Mouse (Mus musculus) myocyte (in vitro differentiated cells): ENCODE data around the gene Ppp6r3. TPM values are rescaled to one million over a fixed set of nuclear protein-coding genes. Genes with fewer than 3 reads are reported as not detected.

Experiments used
- H3K27me3 ChIP-seq: one replicate; pipeline ENCODE4 v1.6.1; 2011; ENCODE audit not compliant: control insufficient read depth, insufficient read depth, insufficient read length
- H3K36me3 ChIP-seq: one replicate; pipeline ENCODE4 v1.6.1; 2011; ENCODE audit not compliant: control insufficient read depth, insufficient read depth
- H3K4me2 ChIP-seq: one replicate; pipeline ENCODE4 v1.6.1; 2011; ENCODE audit warnings: low read depth, control low read depth
- H3K4me3 ChIP-seq: one replicate; pipeline ENCODE4 v1.5.1; 2011; ENCODE audit warnings: mild to moderate bottlenecking, control low read depth, moderate library complexity
- H3K79me2 ChIP-seq: one replicate; pipeline ENCODE4 v1.6.1; 2011; ENCODE audit not compliant: control insufficient read depth, insufficient read depth
- H3ac ChIP-seq: one replicate; pipeline ENCODE4 v1.6.1; 2011; ENCODE audit not compliant: control insufficient read depth, insufficient read length
- CEBPB ChIP-seq: IDR thresholded peaks from 2 replicates; pipeline ENCODE4 v1.6.1; 2011; ENCODE audit warnings: mild to moderate bottlenecking, moderate library complexity; ENCODE audit not compliant: poor library complexity, insufficient read depth, severe bottlenecking
- E2F4 ChIP-seq: IDR thresholded peaks from one replicate; pipeline ENCODE4 v1.6.1; 2011; ENCODE audit warnings: mild to moderate bottlenecking, control low read depth, moderate library complexity; ENCODE audit not compliant: insufficient read depth
- MAX ChIP-seq: IDR thresholded peaks from one replicate; pipeline ENCODE4 v1.6.1; 2011; ENCODE audit warnings: low read depth, mild to moderate bottlenecking, control low read depth
- MYOD1 ChIP-seq, 3 experiments: IDR thresholded peaks; one replicate each; pipeline ENCODE4 v1.6.1; 2011; ENCODE audit warnings: control low read depth in 2 of 3, low read depth in 2 of 3, mild to moderate bottlenecking in 2 of 3, moderate library complexity in 1 of 3; ENCODE audit not compliant: insufficient read length in 2 of 3, control insufficient read depth in 1 of 3
- MYOG ChIP-seq, 3 experiments: IDR thresholded peaks; one replicate each; pipeline ENCODE4 v1.6.1; 2011; ENCODE audit warnings: control low read depth in 2 of 3, low read depth in 2 of 3, mild to moderate bottlenecking in 2 of 3; ENCODE audit not compliant: insufficient read length in 2 of 3, control insufficient read depth in 1 of 3, insufficient read depth in 1 of 3
- POLR2A ChIP-seq: IDR thresholded peaks from one replicate; pipeline ENCODE4 v1.6.1; 2011; ENCODE audit warnings: low read depth, mild to moderate bottlenecking, control low read depth, moderate library complexity; ENCODE audit not compliant: insufficient read length
- POLR2AphosphoS2 ChIP-seq: IDR thresholded peaks from one replicate; pipeline ENCODE4 v1.6.1; 2011; ENCODE audit warnings: low read depth, control low read depth; ENCODE audit not compliant: insufficient read length
- REST ChIP-seq: IDR thresholded peaks from one replicate; pipeline ENCODE4 v1.6.1; 2011; ENCODE audit warnings: mild to moderate bottlenecking, control low read depth, moderate library complexity; ENCODE audit not compliant: insufficient read depth, insufficient read length
- SRF ChIP-seq: IDR thresholded peaks from one replicate; pipeline ENCODE4 v1.6.1; 2011; ENCODE audit warnings: low read depth; ENCODE audit not compliant: control insufficient read depth, insufficient read length
- TCF12 ChIP-seq: IDR thresholded peaks from one replicate; pipeline ENCODE4 v1.6.1; 2011; ENCODE audit warnings: mild to moderate bottlenecking, control low read depth; ENCODE audit not compliant: poor library complexity, insufficient read depth, severe bottlenecking
- TCF3 ChIP-seq: IDR thresholded peaks from one replicate; pipeline ENCODE4 v1.6.1; 2011; ENCODE audit warnings: low read depth, control low read depth; ENCODE audit not compliant: insufficient read length
- USF1 ChIP-seq: IDR thresholded peaks from one replicate; pipeline ENCODE4 v1.6.1; 2011; ENCODE audit warnings: low read depth, mild to moderate bottlenecking, control low read depth, moderate library complexity
- polyA plus RNA-seq: library from polyadenylated mRNA; unstranded; fragments of >200 nt; fragmentation: generic; extraction: Trizol; gene quantifications from one replicate; pipeline ENCODE4 v1.2.1, GENCODE M21; 2012; ENCODE audit warnings: missing spikeins

Ppp6r3 gene
- polyA plus RNA-seq, 1 experiment: 20.2 TPM

DNA sequence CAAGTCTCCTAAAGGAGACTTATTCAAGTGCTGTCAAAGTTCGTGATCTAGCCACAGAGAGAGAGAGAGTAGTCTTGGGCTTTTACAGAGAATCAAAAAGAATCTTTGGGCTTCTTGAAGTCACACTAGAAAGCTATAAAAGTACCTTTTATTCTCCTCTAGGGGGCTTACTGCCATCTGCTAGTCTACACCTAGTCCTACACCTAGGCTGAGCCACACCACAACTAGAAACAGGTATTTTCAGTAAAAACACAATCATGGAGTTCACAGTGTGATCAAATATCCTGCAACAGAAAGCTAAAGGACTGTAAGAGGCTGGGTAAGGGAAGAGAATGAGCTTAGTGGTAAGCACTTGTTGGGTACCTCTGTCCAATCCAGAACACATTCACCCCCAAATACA, 27.2 kb downstream of the Ppp6r3 start:
- H3ac ChIP-seq: no peak overlapping the region
- no peak overlapping the region for H3K4me2 ChIP-seq
- TF ChIP-seq REST (no peak), CEBPB (no peak), MYOG (IDR thresholded peaks at IDR 0.05; ENCODE audit: control insufficient read depth in 1 of 3, insufficient read depth in 1 of 3, insufficient read length in 2 of 3, low read depth in 2 of 3) (no peak), TCF3 (no peak), E2F4 (no peak), MYOD1 (IDR thresholded peaks at IDR 0.05; ENCODE audit: control insufficient read depth in 1 of 3, insufficient read length in 2 of 3, low read depth in 2 of 3) (no peak), MAX (no peak), POLR2AphosphoS2 (no peak), SRF (no peak), USF1 (no peak), POLR2A (no peak), TCF12 (no peak)
- no peak overlapping the region for H3K4me3 ChIP-seq
- no peaks in the 10 kb centered on the region for H3K27me3 ChIP-seq
- peaks cover 5% of the 10 kb centered on the region for H3K36me3 ChIP-seq
- H3K79me2 ChIP-seq: peaks cover 98% of the 10 kb centered on the region

DNA sequence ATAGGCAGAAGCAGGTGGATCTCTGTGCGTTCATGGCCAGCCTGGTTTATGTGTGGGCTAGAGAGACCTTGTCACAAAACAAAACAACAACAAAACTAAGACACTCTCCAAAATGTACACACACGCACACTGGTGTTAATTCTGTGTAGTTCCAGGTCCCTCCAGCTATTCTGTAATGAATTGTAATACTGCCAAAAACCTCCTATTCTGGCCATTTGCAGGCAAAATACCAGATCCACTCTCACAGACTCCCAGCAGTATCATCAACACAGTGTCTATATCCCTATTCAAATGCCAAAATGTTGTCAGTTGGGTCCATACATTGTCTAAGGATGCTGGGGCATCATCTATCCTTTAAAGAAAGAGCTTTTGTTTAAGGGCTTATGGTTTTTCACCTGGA, 30.6 kb downstream of the Ppp6r3 start:
- TF ChIP-seq TCF3: no peak
- TF ChIP-seq MYOG (IDR thresholded peaks at IDR 0.05; ENCODE audit: control insufficient read depth in 1 of 3, insufficient read depth in 1 of 3, insufficient read length in 2 of 3, low read depth in 2 of 3): no peak
- TF ChIP-seq MAX: no peak
- TF ChIP-seq POLR2A: no peak
- TF ChIP-seq E2F4: no peak
- TF ChIP-seq TCF12: no peak
- no peak for TF ChIP-seq MYOD1 (IDR thresholded peaks at IDR 0.05; ENCODE audit: control insufficient read depth in 1 of 3, insufficient read length in 2 of 3, low read depth in 2 of 3)
- no peak for TF ChIP-seq REST
- TF ChIP-seq USF1: no peak
- no peak overlapping the region for H3ac ChIP-seq
- no peak overlapping the region for H3K4me3 ChIP-seq
- H3K36me3 ChIP-seq: peaks cover 10% of the 10 kb centered on the region
- H3K27me3 ChIP-seq: no peaks in the 10 kb centered on the region
- no peak overlapping the region for H3K4me2 ChIP-seq
- H3K79me2 ChIP-seq: peaks cover 96% of the 10 kb centered on the region

DNA sequence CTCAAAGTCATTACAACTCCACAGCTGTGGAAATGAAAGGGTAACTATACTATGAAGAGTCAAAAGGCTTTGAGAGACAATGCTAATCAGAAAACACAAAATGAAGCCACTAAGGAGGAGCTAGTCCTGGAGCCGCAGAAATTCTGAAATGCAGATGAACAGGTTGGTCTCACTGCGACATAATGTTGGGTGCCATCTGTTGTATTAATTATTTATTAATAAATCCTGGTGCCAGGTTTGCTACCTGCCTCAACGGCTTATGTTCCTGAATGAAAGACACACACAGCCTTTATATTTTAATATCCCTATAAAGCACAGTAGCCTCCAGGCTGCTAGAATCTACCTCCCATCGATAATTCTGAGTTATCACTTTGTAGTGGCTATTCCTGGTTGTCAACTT, 33.0 kb downstream of the Ppp6r3 start:
- peaks cover 96% of the 10 kb centered on the region for H3K79me2 ChIP-seq
- TF ChIP-seq SRF (no peak), POLR2A (no peak), REST (no peak), MYOG (IDR thresholded peaks at IDR 0.05; ENCODE audit: control insufficient read depth in 1 of 3, insufficient read depth in 1 of 3, insufficient read length in 2 of 3, low read depth in 2 of 3) (no peak), CEBPB (no peak), POLR2AphosphoS2 (no peak), USF1 (no peak), E2F4 (no peak), MAX (no peak), MYOD1 (IDR thresholded peaks at IDR 0.05; ENCODE audit: control insufficient read depth in 1 of 3, insufficient read length in 2 of 3, low read depth in 2 of 3) (no peak)
- H3K36me3 ChIP-seq: peaks cover 10% of the 10 kb centered on the region
- no peaks in the 10 kb centered on the region for H3K27me3 ChIP-seq
- H3K4me2 ChIP-seq: no peak overlapping the region
- no peak overlapping the region for H3ac ChIP-seq
- no peak overlapping the region for H3K4me3 ChIP-seq

DNA sequence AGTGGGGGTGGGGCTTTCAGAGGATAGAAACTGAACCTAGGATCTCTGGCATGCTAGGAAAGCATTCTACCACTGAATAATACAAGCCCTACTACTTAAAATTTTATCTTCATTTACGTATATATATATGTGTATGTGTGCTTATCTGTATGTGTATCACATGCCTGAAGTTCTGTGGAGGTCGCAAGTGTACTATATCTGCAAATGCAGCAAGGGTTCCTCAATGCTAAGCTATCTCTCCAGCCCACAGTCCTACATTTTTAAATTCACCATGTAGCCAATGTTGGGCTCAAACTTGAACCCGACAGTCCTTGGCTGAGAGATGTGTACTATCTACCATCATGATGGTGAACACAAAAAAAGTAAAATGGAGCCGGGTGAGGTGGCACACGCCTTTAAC, 34.6 kb downstream of the Ppp6r3 start:
- no peaks in the 10 kb centered on the region for H3K27me3 ChIP-seq
- H3K79me2 ChIP-seq: peaks cover 97% of the 10 kb centered on the region
- no peak for TF ChIP-seq E2F4
- no peak for TF ChIP-seq POLR2AphosphoS2
- TF ChIP-seq TCF3: no peak
- no peak for TF ChIP-seq CEBPB
- no peak for TF ChIP-seq MAX
- no peak for TF ChIP-seq REST
- no peak for TF ChIP-seq SRF
- TF ChIP-seq MYOD1 (IDR thresholded peaks at IDR 0.05; ENCODE audit: control insufficient read depth in 1 of 3, insufficient read length in 2 of 3, low read depth in 2 of 3): no peak
- TF ChIP-seq MYOG (IDR thresholded peaks at IDR 0.05; ENCODE audit: control insufficient read depth in 1 of 3, insufficient read depth in 1 of 3, insufficient read length in 2 of 3, low read depth in 2 of 3): no peak
- TF ChIP-seq TCF12: no peak
- TF ChIP-seq USF1: no peak
- TF ChIP-seq POLR2A: no peak
- H3K4me3 ChIP-seq: no peak overlapping the region
- H3K4me2 ChIP-seq: no peak overlapping the region
- no peak overlapping the region for H3ac ChIP-seq
- peaks cover 4% of the 10 kb centered on the region for H3K36me3 ChIP-seq

DNA sequence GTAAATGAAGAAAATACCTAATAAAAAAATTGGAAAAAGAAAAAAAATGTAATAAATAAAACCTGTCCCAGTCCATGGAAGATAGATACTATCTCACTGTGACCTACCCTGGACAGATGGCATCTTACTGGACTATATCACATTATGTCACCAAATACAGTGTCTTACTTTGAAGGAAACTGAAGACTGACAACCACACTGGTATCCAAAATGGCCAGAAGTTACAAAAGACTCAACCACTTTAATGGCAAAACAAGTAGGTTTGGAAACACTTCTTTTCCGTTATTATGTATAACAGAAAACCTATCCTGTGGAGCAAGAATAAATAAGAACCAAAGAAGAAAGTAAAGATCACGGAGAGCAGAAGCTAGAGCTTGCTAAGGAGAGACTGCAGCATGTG, 35.3 kb downstream of the Ppp6r3 start:
- H3K79me2 ChIP-seq: peaks cover 97% of the 10 kb centered on the region
- no peaks in the 10 kb centered on the region for H3K27me3 ChIP-seq
- no peak overlapping the region for H3K4me2 ChIP-seq
- H3K36me3 ChIP-seq: peaks cover 4% of the 10 kb centered on the region
- no peak overlapping the region for H3K4me3 ChIP-seq
- H3ac ChIP-seq: no peak overlapping the region
- TF ChIP-seq REST: no peak
- no peak for TF ChIP-seq MYOD1 (IDR thresholded peaks at IDR 0.05; ENCODE audit: control insufficient read depth in 1 of 3, insufficient read length in 2 of 3, low read depth in 2 of 3)
- no peak for TF ChIP-seq POLR2AphosphoS2
- TF ChIP-seq TCF12: no peak
- TF ChIP-seq MYOG (IDR thresholded peaks at IDR 0.05; ENCODE audit: control insufficient read depth in 1 of 3, insufficient read depth in 1 of 3, insufficient read length in 2 of 3, low read depth in 2 of 3): no peak
- TF ChIP-seq E2F4: no peak
- no peak for TF ChIP-seq USF1
- no peak for TF ChIP-seq POLR2A
- TF ChIP-seq CEBPB: no peak
- TF ChIP-seq MAX: no peak
- TF ChIP-seq SRF: no peak
- TF ChIP-seq TCF3: no peak
